Mouse (Mus musculus) liver, postnatal 0 days (tissue): ENCODE results near the gene Tcf21.
A peak's percentile ranks its signal among the peaks of the same experiment; 100 is the strongest.

Experiments
- CTCF ChIP-seq: sonication (generic); IDR thresholded peaks from 2 replicates; pipeline ENCODE4 v1.5.1; 2016; ENCODE audit warnings: antibody characterized with exemption, low read depth
- EP300 ChIP-seq: IDR thresholded peaks from 2 replicates; pipeline ENCODE4 v1.6.1; 2016; ENCODE audit warnings: antibody characterized with exemption, low read depth, mild to moderate bottlenecking

GRCm38 (mm10) chr10:22776007-22776698 is 43.8 kb downstream of the Tcf21 start:
- TF ChIP-seq CTCF (peak; percentile 57), EP300 (no peak)
